Mouse (Mus musculus): ENCODE data around the gene Ezh2.

Gene Ezh2

DNA sequence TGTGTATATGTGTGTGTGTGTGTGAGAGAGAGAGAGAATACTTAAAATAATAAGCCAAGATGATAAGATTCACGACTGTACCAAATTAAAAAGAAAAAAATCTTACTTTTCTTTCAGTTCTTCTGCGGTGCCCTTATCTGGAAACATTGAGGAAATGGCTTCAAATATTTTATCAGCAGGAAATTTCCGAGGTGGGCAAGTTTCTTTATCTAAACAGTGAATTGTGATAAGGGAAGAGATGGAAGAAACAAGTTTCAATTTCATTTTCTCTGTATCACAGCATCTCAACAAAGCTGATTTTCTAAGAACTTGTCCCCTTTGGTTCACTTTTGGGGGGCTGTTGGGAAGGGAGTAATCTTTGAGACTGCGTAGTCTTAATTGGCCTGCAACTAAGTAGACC is 42.9 kb downstream of the Ezh2 start:
- in situ Hi-C loops (cut with MboI, MseI), result no loop called here

DNA sequence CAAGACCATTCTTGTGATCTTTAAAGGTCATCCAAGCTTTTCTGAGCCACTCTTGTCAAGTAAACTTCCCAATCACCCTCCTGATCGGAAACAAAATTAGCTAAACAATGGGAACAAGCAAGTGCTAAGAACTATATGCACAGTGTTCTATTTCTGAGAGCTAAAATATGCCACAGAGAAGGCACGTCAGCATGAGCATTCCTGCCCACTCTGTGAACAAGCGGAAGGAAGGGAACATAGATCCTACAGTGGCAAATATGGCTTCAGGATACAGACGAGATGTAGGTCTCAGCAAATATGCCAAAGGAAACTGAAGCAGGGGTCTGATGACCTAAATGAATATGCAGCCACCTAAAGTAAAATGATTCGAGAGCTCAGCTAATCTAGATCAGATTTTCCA is 59.8 kb downstream of the Ezh2 start:
- in situ Hi-C loops (cut with MboI, MseI), result no loop called here

GRCm38 (mm10) chr6:47532547-47532946 is 62.6 kb downstream of the Ezh2 start:
- in situ Hi-C loops (cut with MboI, MseI), result no loop called here

- in situ Hi-C loops (cut with MboI, MseI), result no loop called here
These were observed 67.5 kb downstream of the Ezh2 start for GRCm38 (mm10) chr6:47527655-47528054.

DNA sequence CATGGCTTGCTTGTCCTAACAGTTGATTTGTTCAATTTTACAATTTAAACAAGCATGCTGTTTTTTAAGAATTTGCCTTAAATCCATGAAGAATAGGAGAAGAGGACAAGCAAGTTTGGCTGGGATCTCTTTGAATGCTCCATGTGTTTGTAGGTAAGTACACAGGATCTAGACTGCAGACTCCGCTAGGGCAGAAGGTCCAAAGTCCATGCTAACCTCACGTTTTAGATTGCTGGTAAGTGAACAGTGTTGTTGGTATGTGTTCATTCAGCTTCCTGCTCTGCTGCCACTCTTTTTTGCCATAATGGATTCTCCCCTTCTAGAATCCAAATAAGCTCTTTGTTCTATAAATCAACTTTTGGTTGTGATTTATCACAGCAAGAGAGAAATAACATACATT is 68.0 kb downstream of the Ezh2 start:
- in situ Hi-C loops (cut with MboI, MseI), result no loop called here

DNA sequence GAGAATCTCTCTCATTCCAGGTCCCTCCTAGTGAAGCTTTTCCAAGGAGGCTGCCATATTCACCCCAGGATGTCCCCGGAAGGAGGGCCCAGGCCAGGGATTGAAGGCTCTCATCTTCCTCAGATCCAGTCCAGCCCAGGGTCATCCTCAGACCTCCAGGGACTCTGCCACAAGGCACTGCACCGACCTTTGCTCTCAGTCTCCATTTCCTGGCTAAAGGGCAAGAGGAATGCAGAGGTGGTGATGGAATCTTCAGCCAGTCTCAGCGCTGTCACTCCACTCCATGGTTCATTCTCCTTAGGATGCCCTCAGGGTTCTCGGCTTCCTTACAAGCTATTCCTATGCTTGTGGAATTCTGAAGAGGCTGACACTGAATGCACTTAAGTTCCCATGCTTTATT is 68.7 kb downstream of the Ezh2 start:
- in situ Hi-C loops (cut with MboI, MseI), result no loop called here

GRCm38 (mm10) chr6:47525041-47525440 is 70.1 kb downstream of the Ezh2 start:
- in situ Hi-C loops (cut with MboI, MseI), result no loop called here

- in situ Hi-C loops (cut with MboI, MseI), result no loop called here
These were observed 72.7 kb downstream of the Ezh2 start for GRCm38 (mm10) chr6:47522431-47522830.

GRCm38 (mm10) chr6:47520030-47520429 is 75.1 kb downstream of the Ezh2 start:
- in situ Hi-C loops (cut with MboI, MseI), result no loop called here

- in situ Hi-C loops (cut with MboI, MseI), result no loop called here
These were observed 100.6 kb downstream of the Ezh2 start for GRCm38 (mm10) chr6:47494562-47494961.

DNA sequence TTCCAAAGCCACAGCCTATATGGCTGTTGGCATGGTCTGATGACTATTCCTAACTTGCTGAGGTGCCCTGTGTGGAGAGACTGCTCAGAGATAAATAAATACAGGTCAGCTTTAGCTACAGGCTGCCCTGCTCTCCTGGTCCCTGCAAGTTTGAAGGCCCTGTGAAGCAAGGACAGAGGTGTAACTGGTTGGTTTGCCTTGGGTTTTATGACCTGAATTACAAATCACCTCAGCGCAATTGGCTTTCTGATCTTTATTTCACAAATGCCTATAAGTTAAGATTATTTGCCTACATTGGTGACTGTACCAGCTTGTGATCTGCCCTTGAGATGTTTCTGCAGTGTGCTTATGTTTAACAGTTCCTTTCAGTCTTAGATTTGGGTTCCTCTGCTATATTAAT is 113.1 kb downstream of the Ezh2 start:
- in situ Hi-C loops (cut with MboI, MseI), result no loop called here

Measured in regulatory T cell (primary cell).